Mouse (Mus musculus): ENCODE measurements around the gene 1810046K07Rik. TPM values are rescaled to one million over a fixed set of nuclear protein-coding genes. Genes with fewer than 3 reads are reported as not detected.

1810046K07Rik gene
- polyA plus RNA-seq, 1 experiment from 2014 or later = 0.15 TPM

GRCm38 (mm10) chr9:51326619-51327554 is 1.8 kb downstream of the 1810046K07Rik start:
- ATAC-seq (ENCODE audit: borderline replicate concordance, extremely low read depth, low FRiP score, low TSS enrichment) = no peak
- Histone ChIP-seq H3K9ac (no peak overlapping the region), H3K4me3 (no peak overlapping the region), H3K27ac (no peak overlapping the region), H3K9me3 (no peaks in the 10 kb centered on the region), H3K27me3 (no peaks in the 10 kb centered on the region), H3K4me1 (no peaks in the 10 kb centered on the region), H3K4me2 (no peak overlapping the region), H3K36me3 (no peaks in the 10 kb centered on the region)
- 55% methylated on average over 11 of the region's 11 CpGs for WGBS

DNA sequence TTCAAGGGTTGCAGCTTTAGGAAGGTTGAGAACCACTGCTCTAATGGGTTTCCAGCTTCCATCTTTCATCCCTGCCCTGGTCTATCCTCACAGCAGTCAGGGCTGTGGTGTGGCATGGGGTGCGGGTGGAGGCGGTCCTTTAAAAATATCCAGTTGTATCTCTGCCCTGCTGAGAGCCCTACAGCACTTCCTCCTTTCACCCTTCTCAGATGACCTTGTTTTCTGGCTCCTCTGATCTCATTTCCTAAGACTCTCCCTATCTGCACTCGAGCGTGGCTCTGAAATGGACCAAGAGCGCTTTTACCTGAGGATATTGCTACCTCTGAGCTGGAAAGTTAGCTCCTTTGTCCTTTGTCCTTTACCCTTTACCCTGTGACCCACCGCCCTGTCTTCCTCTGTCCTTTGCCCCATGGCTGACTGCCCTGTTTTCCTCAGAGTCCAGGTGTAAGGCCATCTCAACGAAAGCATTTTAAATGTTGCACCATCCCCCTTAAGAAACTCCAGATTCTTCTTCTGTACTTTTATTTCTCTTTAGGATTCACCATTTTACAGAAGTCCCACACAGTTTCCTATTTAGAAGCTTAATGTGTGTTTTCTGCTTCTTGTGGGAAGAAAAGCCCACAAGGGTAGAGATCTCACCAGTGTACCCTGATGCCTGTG is 4.2 kb downstream of the 1810046K07Rik start:
- H3K4me1 ChIP-seq = no peaks in the 10 kb centered on the region
- no peak overlapping the region for H3K4me3 ChIP-seq
- no peak overlapping the region for H3K27ac ChIP-seq
- no peak overlapping the region for H3K4me2 ChIP-seq
- no peaks in the 10 kb centered on the region for H3K27me3 ChIP-seq
- ATAC-seq (ENCODE audit: borderline replicate concordance, extremely low read depth, low FRiP score, low TSS enrichment) = no peak
- 76% methylated on average over 7 of the region's 7 CpGs for WGBS
- H3K9me3 ChIP-seq = no peaks in the 10 kb centered on the region
- no peaks in the 10 kb centered on the region for H3K36me3 ChIP-seq
- no peak overlapping the region for H3K9ac ChIP-seq

GRCm38 (mm10) chr9:51320096-51320495 is 8.6 kb downstream of the 1810046K07Rik start:
- Histone ChIP-seq H3K4me3 (no peak overlapping the region), H3K4me1 (no peaks in the 10 kb centered on the region), H3K9me3 (no peaks in the 10 kb centered on the region), H3K27me3 (no peaks in the 10 kb centered on the region), H3K36me3 (no peaks in the 10 kb centered on the region), H3K4me2 (no peak overlapping the region), H3K9ac (no peak overlapping the region), H3K27ac (no peak overlapping the region)
- 60% methylated on average over 1 of the region's 1 CpGs for WGBS
- no peak for ATAC-seq (ENCODE audit: borderline replicate concordance, extremely low read depth, low FRiP score, low TSS enrichment)

- H3K4me3 ChIP-seq = no peak overlapping the region
- no peak overlapping the region for H3K4me2 ChIP-seq
- ATAC-seq (ENCODE audit: borderline replicate concordance, extremely low read depth, low FRiP score, low TSS enrichment) = no peak
- no peaks in the 10 kb centered on the region for H3K36me3 ChIP-seq
- no peak overlapping the region for H3K27ac ChIP-seq
- no peaks in the 10 kb centered on the region for H3K27me3 ChIP-seq
- H3K9ac ChIP-seq = no peak overlapping the region
- no peaks in the 10 kb centered on the region for H3K9me3 ChIP-seq
- WGBS = 71% methylated on average over 4 of the region's 4 CpGs
- H3K4me1 ChIP-seq = peaks cover 8% of the 10 kb centered on the region; the same call in 1 of the 2 replicates
These were observed 10.5 kb downstream of the 1810046K07Rik start for GRCm38 (mm10) chr9:51318246-51318645.

DNA sequence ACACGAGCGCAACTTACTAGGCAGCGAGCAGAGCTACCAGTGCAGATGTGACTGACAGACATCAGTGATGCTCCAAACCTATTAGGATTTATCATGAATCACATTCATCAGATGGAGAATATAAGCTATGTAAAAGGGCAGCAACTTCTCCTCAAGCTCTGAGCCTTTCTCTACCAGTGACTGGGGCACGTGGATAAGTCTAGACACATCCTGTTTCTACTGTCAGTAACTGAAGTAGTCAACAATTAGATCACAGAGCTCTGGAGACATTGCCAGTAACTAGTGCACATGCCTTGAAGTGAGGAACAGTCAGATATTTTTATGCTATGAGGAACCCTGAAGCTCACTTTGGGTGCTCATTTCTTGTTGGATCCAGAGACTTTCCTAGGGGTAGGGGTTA is 11.4 kb downstream of the 1810046K07Rik start:
- no peaks in the 10 kb centered on the region for H3K27me3 ChIP-seq
- H3K4me1 ChIP-seq = peaks cover 14% of the 10 kb centered on the region
- no peak overlapping the region for H3K27ac ChIP-seq
- no peak overlapping the region for H3K9ac ChIP-seq
- no peaks in the 10 kb centered on the region for H3K9me3 ChIP-seq
- H3K4me2 ChIP-seq = no peak overlapping the region
- 84% methylated on average over 4 of the region's 4 CpGs for WGBS
- H3K36me3 ChIP-seq = no peaks in the 10 kb centered on the region
- no peak for ATAC-seq (ENCODE audit: borderline replicate concordance, extremely low read depth, low FRiP score, low TSS enrichment)
- no peak overlapping the region for H3K4me3 ChIP-seq

- Histone ChIP-seq H3K9ac (no peak overlapping the region), H3K27ac (no peak overlapping the region), H3K9me3 (no peaks in the 10 kb centered on the region), H3K4me3 (no peak overlapping the region), H3K4me1 (peaks cover 21% of the 10 kb centered on the region), H3K36me3 (no peaks in the 10 kb centered on the region), H3K4me2 (no peak overlapping the region), H3K27me3 (no peaks in the 10 kb centered on the region)
- no peak for ATAC-seq (ENCODE audit: borderline replicate concordance, extremely low read depth, low FRiP score, low TSS enrichment)
- 38% methylated on average over 6 of the region's 6 CpGs for WGBS
These were observed 13.2 kb downstream of the 1810046K07Rik start for GRCm38 (mm10) chr9:51315402-51316063.

GRCm38 (mm10) chr9:51312554-51313317 is 16.0 kb downstream of the 1810046K07Rik start:
- H3K4me3 ChIP-seq = no peak overlapping the region
- no peaks in the 10 kb centered on the region for H3K9me3 ChIP-seq
- no peaks in the 10 kb centered on the region for H3K36me3 ChIP-seq
- ATAC-seq (ENCODE audit: borderline replicate concordance, extremely low read depth, low FRiP score, low TSS enrichment) = peak; percentile 91
- H3K4me2 ChIP-seq = peak overlapping the region; percentile 39
- WGBS = 21% methylated on average over 18 of the region's 18 CpGs
- peaks cover 21% of the 10 kb centered on the region for H3K4me1 ChIP-seq
- H3K9ac ChIP-seq = no peak overlapping the region
- H3K27ac ChIP-seq = peak overlapping the region; percentile 85
- H3K27me3 ChIP-seq = no peaks in the 10 kb centered on the region

- no peak for ATAC-seq (ENCODE audit: borderline replicate concordance, extremely low read depth, low FRiP score, low TSS enrichment)
- no peak overlapping the region for H3K4me3 ChIP-seq
- no peak overlapping the region for H3K4me2 ChIP-seq
- H3K27me3 ChIP-seq = no peaks in the 10 kb centered on the region
- no peak overlapping the region for H3K27ac ChIP-seq
- WGBS = 74% methylated on average over 7 of the region's 7 CpGs
- no peaks in the 10 kb centered on the region for H3K9me3 ChIP-seq
- H3K4me1 ChIP-seq = peaks cover 21% of the 10 kb centered on the region
- no peak overlapping the region for H3K9ac ChIP-seq
- H3K36me3 ChIP-seq = no peaks in the 10 kb centered on the region
These were observed 18.2 kb downstream of the 1810046K07Rik start for GRCm38 (mm10) chr9:51310515-51310914.

DNA sequence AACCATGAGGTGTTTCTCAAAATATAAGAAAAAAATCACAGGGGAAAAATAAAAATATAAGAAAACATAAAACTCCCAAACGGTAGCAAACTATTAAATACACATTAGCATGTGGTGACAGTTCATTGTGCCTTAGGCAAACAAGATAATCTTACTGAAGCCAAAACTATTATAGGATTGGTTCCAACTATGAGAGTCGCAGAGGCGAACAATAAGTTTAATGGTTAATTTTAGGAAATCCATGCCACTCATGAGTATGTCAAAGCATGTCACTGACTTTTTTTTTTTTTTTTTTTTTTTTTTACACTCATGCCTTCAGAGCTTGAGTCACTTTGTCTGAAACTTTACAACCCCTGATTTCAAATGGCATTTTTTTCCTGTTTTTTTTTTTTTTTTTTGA is 22.4 kb downstream of the 1810046K07Rik start:
- Histone ChIP-seq H3K4me1 (0 out of 2 replicates have a peak, but pooled peaks cover 3% of the 10 kb centered on the region), H3K4me3 (no peak overlapping the region), H3K9ac (no peak overlapping the region), H3K4me2 (no peak overlapping the region), H3K27me3 (no peaks in the 10 kb centered on the region), H3K36me3 (no peaks in the 10 kb centered on the region), H3K27ac (no peak overlapping the region), H3K9me3 (no peaks in the 10 kb centered on the region)
- ATAC-seq (ENCODE audit: borderline replicate concordance, extremely low read depth, low FRiP score, low TSS enrichment) = no peak
- 72% methylated on average over 3 of the region's 3 CpGs for WGBS

GRCm38 (mm10) chr9:51305146-51305545 is 23.6 kb downstream of the 1810046K07Rik start:
- no peak for ATAC-seq (ENCODE audit: borderline replicate concordance, extremely low read depth, low FRiP score, low TSS enrichment)
- 62% methylated on average over 3 of the region's 3 CpGs for WGBS
- no peaks in the 10 kb centered on the region for H3K27me3 ChIP-seq
- H3K4me1 ChIP-seq = 0 out of 2 replicates have a peak, but pooled peaks cover 3% of the 10 kb centered on the region
- no peaks in the 10 kb centered on the region for H3K36me3 ChIP-seq
- H3K4me2 ChIP-seq = no peak overlapping the region
- H3K4me3 ChIP-seq = no peak overlapping the region
- no peak overlapping the region for H3K9ac ChIP-seq
- no peak overlapping the region for H3K27ac ChIP-seq
- no peaks in the 10 kb centered on the region for H3K9me3 ChIP-seq

DNA sequence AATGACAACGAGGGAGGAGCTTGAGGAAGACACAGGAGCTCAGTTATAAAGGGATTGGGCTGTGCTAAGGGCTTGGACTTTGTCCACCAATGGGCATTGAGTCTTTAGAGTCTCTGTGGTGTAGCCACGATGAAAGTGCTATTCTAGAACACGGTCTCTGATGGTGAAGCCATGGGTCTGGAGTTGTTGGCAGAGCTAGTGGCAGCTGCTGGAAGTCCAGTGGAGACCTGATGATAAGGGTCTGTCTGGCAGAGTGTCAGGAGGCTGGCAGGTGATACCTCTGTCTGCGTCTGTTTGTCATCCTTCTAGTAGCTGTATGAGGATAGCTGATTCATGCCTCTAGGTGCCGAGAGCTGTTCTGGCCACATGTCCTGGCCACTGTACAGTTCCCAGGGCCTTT is 24.7 kb downstream of the 1810046K07Rik start:
- no peak for ATAC-seq (ENCODE audit: borderline replicate concordance, extremely low read depth, low FRiP score, low TSS enrichment)
- 68% methylated on average over 5 of the region's 5 CpGs for WGBS
- H3K9me3 ChIP-seq = no peaks in the 10 kb centered on the region
- no peak overlapping the region for H3K27ac ChIP-seq
- H3K4me2 ChIP-seq = no peak overlapping the region
- no peaks in the 10 kb centered on the region for H3K36me3 ChIP-seq
- no peaks in the 10 kb centered on the region for H3K27me3 ChIP-seq
- 0 out of 2 replicates have a peak, but pooled peaks cover 3% of the 10 kb centered on the region for H3K4me1 ChIP-seq
- H3K9ac ChIP-seq = no peak overlapping the region
- H3K4me3 ChIP-seq = no peak overlapping the region

All from lung, embryonic 15.5 days (tissue).